Mouse (Mus musculus) monocyte, adult 2 months (primary cell): ENCODE data around the gene Jrkl.
A peak's percentile ranks its signal among the peaks of the same experiment; 100 is the strongest.

Source experiments
- DNase-seq, 2 experiments: peaks; one replicate each; pipeline ENCODE4 v3.0.0; 2022; ENCODE audit warnings: low spot score in 2 of 2, low read depth in 1 of 2

The Jrkl gene

DNA sequence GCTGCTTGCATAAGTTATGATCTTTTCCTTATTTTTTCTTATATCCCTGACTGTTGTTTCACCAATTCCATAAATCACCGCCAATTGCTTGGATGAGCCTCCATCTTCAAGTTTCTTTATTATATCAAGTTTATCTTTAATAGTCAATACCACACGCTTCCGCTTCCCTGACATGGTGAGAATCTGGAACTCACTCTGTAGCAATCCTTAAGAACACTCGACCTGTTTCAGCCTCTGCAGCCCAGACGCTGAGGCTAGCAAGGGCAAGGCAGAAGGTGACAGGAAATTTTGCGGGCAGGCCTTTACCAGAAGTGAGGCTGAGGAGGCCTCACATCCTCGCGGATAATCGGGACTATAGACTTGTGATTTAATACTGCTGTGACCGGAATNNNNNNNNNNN lies at the start of gene Jrkl:
Gene Jrkl (minus strand): TSS at position 349 of the 400 bp plus-strand sequence.
- DNase-seq: peak; percentile 6

DNA sequence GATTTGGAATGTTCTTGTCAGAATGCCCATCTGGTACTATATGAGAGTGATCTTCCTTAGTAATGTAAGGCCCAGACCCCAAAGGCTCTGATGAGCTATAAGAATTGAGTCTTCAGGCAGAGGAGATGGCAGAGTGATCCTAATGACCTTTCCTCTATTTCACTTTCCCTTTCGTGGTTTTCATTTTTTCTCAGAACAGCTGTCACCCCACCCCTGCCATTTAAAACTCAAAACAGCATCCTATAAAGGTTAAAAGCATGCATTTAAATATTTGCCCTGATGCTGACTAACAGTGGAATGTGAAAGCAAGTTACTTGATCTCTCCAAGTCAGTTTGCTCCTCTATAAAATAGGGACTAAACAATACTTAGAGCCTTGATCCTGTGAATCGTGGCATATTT lies 41.9 kb upstream of the Jrkl start:
- DNase-seq: no peak

DNA sequence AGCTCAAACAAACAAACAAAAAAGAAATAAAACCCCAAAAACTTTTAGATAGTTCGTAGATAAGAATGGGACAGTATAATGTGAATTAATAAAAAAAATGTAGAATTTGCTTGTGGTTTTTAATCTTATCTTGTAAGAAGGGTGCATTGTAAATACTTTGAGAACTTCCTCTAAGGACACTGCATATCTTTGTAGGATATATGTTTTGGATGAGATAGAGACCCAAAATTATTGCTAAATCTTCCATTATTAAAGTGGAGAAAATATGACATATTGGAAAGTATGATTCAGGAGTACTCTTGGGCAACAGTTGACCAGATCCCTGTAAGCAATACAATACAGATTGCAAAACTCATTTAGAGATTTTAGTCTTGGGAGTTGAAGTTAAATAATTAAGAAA lies 27.6 kb upstream of the Jrkl start:
- no peak for DNase-seq

DNA sequence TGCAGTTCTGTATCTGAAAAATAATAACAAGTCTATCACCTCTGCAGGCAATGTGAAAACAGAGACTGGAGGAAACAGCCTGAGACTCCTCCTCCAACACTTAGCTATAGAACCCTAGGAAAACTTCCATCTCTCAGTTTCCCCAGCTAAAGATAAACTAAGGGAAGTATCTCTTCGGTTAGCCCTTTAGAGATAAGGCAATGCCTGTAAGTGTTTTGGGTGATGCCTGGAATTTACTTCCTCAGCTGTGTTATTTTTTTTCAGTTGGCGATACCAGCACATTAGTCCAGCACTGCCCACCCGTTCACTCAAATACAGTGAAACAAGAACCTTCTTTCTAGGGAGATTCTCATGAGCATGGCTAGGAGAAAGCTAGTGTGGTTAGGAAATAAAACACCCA lies 15.4 kb upstream of the Jrkl start:
- DNase-seq: no peak

DNA sequence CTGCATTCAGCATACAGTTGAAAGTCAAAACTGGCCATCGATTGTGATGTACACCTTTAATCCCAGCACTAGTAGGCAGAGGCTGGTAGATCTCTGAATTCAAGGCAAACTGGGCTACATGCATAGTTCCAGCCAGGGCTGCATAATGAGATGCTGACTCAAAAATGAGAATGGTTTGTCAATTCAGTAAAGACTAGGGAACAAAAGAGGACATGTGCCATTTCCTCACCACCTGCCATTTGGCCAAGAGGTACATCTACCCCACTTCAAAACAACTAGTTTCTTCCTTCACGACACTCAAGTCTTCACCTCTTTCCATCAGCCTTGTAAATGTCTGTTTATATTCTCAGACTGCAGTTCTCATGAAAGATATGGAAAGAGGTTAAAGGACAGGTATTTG lies 12.5 kb upstream of the Jrkl start:
- no peak for DNase-seq

DNA sequence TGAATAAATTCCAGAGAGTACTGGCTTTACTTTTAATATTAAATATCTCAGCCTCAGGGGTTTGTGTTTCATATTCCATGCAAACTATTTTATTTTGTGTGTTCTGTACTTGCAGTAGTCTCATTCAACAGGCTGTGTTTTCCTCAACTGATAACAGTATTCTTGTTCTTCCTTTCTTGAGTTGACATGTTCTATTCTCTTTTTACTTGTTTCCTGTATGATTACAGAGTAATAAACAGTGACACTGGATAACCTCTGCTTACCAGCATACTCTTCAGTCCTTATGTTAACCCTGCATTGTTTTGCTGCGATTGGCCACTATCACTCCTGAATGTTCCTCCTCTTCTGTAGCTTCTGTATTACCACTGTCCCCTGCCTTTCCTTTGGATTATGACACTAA lies 11.1 kb upstream of the Jrkl start:
- no peak for DNase-seq

DNA sequence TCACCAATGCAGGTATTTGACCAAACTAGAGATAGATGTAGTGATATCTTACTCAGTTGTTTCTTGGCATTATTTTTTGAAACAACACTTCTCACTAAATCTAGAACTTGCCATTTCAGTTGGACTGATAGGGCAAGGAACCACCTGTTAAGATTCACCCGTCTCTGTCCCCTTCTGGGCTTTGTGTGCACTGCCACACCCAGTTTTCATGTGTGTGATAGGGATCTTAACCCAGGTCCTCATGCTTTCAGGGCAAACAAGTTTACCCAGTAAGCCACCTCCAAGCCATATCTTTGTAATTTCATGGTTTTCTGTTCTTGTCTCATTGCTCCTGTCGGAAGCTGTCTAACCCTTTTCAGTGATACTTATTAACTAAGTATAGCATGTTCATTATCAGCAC lies 5.6 kb upstream of the Jrkl start:
- no peak for DNase-seq

DNA sequence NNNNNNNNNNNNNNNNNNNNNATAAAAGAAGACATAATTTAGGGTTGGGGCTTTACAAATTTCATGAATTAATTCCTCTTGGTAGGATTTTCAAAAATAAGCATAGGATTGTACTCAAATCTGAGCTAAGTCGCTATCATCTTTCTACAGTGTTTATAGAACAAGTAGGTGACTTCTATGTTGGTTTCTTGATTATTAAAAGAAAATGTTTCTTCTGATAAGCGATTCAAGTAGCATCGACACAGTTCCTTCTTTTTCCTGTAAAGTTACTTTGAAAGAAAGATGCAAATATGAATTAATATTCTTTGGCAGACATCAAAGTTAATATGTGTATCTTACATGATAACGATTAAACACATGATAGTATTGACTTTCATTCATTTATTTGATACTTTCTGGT lies 2.5 kb upstream of the Jrkl start:
- no peak for DNase-seq

DNA sequence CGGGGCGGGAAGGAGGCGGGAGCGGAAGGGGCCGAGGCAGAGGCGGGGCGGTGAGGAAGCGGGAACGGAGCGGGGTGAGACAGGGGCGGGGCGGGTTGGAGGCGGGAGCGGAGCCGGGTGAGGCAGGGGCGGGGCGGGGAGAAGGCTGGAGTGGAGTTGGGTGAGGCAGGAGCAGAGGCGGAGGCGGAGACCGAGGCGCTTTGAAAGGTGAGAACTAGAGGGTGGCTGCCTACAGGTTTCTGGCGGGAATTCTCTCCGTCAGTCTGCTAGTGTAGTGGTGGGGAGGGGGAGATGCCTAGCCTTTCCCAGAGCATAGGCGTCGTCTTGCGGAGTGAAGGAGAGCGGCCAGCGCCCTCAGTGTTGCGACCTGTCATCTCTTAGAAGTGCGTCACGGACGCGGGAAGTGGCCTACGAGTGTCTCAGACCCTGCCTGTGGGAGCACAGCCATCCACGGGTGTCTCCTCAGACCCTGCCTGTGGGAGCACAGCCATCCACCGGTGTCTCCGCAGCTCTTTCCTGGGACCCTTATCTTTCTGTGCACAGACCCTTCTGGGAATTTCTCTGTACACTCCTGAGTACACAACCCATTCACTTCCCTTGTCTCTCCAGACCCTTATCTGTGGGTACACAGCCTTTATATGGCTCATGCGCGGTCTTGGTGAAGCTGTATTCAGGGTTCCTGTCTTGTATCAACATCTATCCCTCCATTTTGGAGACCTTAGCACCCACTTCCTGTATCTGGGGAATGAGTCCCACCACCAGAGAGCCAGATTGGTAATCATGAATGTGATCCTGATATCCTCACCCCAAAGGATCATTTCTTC lies 1.4 kb upstream of the Jrkl start, which contains the start of gene Ccdc82:
Gene Ccdc82 (plus strand): TSS at position 141 of the 824 bp plus-strand sequence.
- peak; percentile 66 to 68 for DNase-seq

DNA sequence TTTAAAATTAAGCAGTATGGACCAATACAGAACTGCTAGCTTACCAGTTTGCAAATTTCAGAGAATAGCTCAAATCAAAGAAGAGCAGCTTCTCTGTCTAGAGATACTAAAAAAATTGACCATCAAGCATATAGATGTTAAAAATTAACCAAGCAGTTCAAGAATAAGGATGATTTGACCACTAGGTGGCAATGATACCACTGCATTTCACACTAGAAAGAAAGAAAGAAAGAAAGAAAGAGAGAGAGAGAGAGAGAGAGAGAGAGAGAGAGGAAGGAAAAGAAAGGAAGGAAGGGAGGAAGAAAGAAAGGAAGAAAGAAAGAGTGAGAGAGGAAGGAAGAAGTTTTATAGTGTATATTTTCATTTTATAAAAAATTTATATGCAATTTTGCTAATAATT lies 3.3 kb downstream of the Jrkl start:
- DNase-seq: no peak

DNA sequence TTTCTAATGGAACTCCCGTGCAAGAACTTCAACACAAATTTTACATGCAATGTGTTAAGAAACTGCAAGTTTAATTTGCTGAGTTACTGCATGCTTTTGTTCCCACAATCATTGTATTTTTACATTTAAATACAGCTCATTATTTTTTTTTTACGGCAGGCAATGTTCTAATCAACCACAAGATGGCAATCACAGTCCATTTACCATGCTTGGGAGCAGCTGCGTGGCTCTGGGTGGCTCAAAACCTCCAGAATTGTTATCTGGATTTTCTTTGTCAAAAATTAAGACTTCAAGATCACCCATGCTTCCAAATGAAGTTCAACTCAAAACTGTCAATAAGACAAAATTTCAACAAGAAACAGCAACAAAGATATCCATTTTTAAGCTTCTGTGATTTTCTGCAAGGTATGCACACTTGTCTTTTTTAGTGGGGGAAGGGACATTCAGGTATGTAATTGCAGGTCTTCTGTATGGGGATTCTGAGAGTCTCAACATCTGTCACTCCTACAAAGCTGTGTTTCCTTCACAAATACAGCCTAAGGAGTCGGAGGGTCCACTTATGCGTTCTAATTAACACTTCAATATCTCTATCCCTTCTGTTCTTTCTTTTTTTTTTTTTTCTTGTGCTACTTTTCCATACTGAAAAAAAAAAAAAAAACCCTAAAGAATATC lies 13.9 kb downstream of the Jrkl start:
- no peak for DNase-seq

DNA sequence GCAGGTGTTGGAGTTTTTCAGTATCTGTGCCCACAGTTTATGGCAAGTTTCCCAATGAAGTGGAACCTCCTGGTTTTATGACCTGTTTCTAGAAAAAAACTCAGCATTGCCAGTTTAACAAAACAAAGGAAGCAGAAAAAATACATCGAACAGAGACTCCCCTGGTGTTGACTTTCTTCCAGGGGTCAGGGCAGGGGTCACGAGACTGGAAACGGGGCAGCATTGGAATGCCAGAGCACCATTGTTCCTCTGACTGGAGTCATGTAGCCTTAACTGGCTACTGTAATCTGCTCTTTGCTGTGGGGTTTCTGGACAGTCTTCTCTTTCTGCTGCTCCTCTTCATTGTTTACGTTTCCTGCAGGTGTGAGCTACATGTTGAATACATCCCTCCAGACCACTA lies 15.1 kb downstream of the Jrkl start:
- DNase-seq: no peak

DNA sequence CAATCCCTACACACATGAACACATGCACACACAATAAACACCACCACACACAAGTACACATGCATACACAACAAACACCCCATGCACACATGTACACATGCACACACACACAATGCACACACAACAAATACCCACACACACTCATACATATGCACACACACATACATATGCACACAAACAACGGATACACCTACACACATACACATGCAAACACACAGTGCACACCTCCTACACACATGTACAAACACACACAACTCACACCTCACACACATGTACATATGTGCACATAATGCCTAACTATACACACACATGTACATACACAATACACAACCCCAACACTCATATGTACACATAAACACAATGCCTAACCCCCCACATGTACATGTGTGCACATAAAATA lies 19.8 kb downstream of the Jrkl start:
- no peak for DNase-seq

DNA sequence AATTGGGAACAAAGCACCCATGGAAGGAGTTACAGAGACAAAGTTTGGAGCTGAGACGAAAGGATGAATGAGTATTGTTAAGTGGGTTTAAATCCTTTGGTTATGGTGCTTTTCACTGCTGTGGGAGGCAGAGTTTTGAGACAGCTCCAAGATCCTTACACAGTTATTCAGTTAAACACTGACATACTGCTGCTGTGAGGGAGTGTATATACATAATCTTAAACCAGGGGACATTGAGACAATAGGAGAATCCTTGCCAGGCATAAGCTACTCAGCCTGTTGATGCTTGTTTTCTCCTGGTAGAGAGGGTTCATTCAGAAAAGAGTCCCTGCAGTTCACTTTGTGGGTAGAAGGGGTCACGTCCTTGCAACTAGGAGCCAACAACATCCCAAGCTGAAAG lies 39.3 kb downstream of the Jrkl start:
- DNase-seq: no peak

DNA sequence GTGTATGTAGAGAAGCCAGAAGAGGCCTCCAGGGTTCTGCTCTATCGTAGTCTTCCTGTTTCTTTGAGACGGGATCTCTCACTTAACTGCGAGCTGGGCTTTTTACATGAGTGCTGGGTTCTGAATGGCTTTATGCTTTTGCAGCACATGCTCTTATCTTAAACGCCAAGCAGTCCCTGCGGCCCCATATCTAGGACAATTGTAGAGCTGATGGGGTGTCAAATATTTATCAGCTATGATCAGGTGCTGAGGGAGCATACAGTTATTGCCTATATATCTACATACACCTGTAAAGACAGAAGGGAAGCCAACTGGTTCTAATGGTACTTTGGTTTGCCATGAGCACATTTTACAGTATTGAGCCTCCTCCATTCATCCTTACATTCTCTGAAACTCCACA lies 41.9 kb downstream of the Jrkl start:
- DNase-seq: no peak

DNA sequence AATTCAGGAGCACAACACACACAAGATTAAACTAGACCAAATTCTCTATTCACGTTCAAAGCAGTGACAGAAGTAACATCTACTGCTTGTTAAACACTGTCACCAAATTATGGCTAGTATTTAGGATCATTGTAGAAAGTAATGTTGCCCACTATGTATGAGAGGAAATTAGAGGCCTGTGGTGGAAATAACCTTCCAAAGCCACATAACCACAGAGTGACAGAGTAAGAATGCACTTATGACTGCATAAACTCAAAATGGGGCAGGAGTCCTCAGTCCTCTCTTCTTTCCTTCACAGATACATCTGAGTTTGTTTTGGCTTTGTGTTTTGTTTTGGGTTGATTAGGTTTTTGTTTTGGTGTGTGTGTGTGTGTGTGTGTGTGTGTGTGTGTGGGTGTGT lies 42.5 kb downstream of the Jrkl start:
- no peak for DNase-seq

DNA sequence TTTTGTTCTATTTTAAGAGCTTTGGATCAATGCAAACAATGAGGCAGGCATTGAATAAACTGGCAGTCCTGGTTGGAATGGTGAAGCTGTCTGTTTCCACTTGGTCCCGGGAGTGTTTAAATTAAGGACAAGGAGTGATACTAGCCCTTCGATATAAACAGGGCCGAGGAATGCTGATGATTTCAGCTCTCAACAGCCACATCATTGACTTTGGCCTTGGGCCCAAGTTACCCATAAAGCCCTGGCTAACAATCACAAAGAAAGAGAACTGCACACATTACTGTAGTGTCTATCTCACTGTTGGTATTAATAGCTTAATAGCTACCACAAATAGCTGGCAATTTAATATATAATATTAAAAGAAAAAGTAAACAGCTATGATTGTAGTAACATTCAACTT lies 45.5 kb downstream of the Jrkl start:
- no peak for DNase-seq

DNA sequence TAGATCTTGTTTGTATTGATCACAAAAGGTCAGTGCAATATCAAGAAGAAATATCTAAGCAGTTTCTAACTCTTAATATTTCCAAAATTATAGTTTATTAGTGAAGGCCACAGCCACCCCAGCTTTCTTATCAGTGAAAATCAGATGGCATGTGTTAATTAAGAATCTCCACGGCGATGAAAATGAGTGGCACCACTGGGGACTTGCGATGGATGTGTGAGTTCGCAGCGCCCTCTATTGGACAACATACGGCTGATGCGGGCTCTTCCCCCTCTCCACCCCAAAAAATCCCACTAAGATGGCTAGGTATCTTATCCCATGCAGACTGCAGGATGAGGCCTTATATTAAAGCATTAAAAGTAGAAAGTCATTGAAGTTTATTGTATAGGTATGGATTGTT lies 49.9 kb downstream of the Jrkl start:
- no peak for DNase-seq

DNA sequence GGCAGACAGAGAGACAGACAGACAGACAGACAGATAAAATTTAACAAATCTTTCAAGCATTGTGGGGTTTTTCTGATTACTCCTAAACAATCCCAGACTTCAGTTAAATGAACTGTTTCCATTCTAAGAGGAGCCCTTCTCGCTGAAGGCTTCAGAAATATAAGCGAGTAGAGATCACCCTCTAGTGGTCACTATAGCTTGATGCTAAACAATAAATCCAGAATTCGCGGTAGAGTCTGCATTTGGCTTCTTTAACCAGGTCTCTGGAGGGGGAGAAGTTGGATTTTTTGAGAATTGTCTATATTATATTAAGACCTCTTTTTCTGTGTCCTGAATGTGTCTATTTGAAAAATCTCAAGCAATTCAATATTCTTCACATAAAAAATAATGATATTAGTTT lies 50.4 kb downstream of the Jrkl start:
- DNase-seq: no peak

DNA sequence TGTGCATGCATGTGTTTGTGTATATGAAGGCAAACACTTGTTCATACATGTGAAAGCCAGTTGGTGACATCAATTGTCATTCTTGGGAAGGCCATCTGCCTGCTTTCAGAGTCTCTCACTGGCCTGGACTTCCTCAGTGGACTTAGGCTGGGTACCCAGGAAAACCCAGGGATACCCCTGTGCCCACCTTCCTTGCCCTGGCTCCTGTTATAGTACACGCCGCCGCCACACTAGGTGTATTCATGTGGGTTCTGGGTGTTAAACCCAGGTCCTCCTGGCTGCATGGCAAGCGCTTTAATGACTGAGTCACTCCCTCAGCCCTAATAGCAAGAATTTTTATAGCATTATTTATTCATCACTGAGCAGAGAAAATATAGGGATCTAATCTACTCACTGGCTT lies 51.0 kb downstream of the Jrkl start:
- DNase-seq: no peak
